Mouse (Mus musculus) T-helper 1 cell (primary cell): ENCODE measurements around the gene Sec31b.

Experiments
- in situ Hi-C: fragments of 300-600 bp; cut with MboI, MseI; formaldehyde crosslinking; loops from one replicate; pipeline ENCODE4 v1.15.1; 2025; ENCODE audit warnings: high pct_unique_total_duplicates

The Sec31b gene

GRCm38 (mm10) chr19:44487266-44487665 lies 58.4 kb downstream of the Sec31b start:
- in situ Hi-C loops = no loop called here

GRCm38 (mm10) chr19:44476541-44476940 lies 69.1 kb downstream of the Sec31b start:
- in situ Hi-C loops = loop anchor here (5.0 kb wide), 1 partner anchor 66 kb away; no protein-coding TSS in a partner anchor

GRCm38 (mm10) chr19:44475268-44475667 lies 70.4 kb downstream of the Sec31b start:
- in situ Hi-C loops = loop anchor here (5.0 kb wide), 1 partner anchor 67 kb away; no protein-coding TSS in a partner anchor

GRCm38 (mm10) chr19:44474158-44474557 lies 71.5 kb downstream of the Sec31b start:
- in situ Hi-C loops = no loop called here
